Mouse (Mus musculus): ENCODE measurements around the gene Cdadc1.

DNA sequence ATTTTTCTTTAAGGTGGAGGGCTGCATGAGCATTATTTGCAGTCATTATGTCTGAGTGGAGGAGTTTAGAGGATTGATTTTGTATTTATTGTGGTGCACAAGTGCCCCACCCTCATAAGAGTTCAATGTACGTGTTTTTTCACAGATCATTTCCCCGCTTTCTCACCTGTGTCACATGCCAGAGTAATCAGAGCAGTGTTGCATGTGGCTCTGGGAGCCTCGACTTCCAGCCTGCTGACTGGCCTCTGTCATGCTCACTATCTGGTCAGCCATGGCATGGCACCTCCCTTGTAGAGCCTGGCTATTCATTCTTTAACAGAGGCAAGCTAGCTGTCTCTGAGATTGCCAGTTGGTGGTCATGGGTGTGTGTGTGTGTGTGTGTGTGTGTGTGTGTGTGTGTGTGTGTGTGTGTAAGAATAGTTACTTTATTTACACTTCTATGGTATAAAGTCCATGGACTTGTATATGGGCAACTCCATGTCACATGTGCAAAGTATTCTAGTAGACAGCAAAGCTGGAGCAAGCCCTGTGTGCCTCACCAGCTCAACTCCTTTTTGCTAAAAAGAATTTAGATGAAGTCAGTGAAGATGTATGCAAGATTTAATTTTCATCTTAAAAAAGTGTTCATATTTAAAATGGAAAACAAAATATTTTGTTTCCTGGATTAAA, 54.5 kb downstream of the Cdadc1 start:
- no peak for TF ChIP-seq CTCF (IDR thresholded peaks at IDR 0.05; ENCODE audit: low read depth)
- TF ChIP-seq EP300 (IDR thresholded peaks at IDR 0.05; ENCODE audit: low read depth): no peak
